Mouse (Mus musculus) testis, adult 2 months (tissue): Measurements from ENCODE around the gene Zfhx3. TPM values are rescaled to one million over a fixed set of nuclear protein-coding genes. Genes with fewer than 3 reads are reported as not detected.

Experiments
- H3K27ac ChIP-seq: fragments of 200-500 bp; 2 replicates; pipeline ENCODE4 v1.5.1; 2012; ENCODE audit warnings: low read depth, low read length; ENCODE audit not compliant: control insufficient read depth, insufficient read depth
- H3K27me3 ChIP-seq: fragments of 200-500 bp; 2 replicates; pipeline ENCODE4 v1.6.1; 2012; ENCODE audit warnings: mild to moderate bottlenecking, low read length, moderate library complexity; ENCODE audit not compliant: control insufficient read depth, insufficient read depth
- H3K36me3 ChIP-seq: fragments of 200-500 bp; 2 replicates; pipeline ENCODE4 v1.6.1; 2012; ENCODE audit warnings: mild to moderate bottlenecking, low read length; ENCODE audit not compliant: control insufficient read depth, insufficient read depth
- H3K4me1 ChIP-seq: fragments of 200-500 bp; 2 replicates; pipeline ENCODE4 v1.6.1; 2012; ENCODE audit warnings: low read length; ENCODE audit not compliant: control insufficient read depth, insufficient read depth
- H3K4me3 ChIP-seq: fragments of 200-500 bp; 2 replicates; pipeline ENCODE4 v1.5.1; 2012; ENCODE audit warnings: low read depth, mild to moderate bottlenecking, low read length, moderate library complexity, mixed read lengths; ENCODE audit not compliant: control insufficient read depth
- CTCF ChIP-seq: fragments of 200-500 bp; IDR thresholded peaks from 2 replicates; pipeline ENCODE4 v1.5.1; 2012; ENCODE audit warnings: low read depth, mild to moderate bottlenecking, inconsistent platforms, low read length, moderate library complexity; ENCODE audit not compliant: control insufficient read depth, insufficient read depth, insufficient replicate concordance
- POLR2A ChIP-seq: fragments of 200-500 bp; IDR thresholded peaks from 2 replicates; pipeline ENCODE4 v1.6.1; 2012; ENCODE audit warnings: low read depth, mild to moderate bottlenecking, inconsistent platforms, low read length, moderate library complexity; ENCODE audit not compliant: control insufficient read depth
- polyA plus RNA-seq: library from polyadenylated mRNA; depleted of rRNA; stranded (reverse); fragments of >200 nt; gene quantifications from 2 replicates; pipeline ENCODE4 v1.2.3, GENCODE M21; 2012

Zfhx3 gene
- polyA plus RNA-seq, 1 experiment, result 11.9 TPM

- Histone ChIP-seq H3K4me3 (no peak overlapping the region), H3K4me1 (peaks cover 7% of the 10 kb centered on the region), H3K36me3 (no peaks in the 10 kb centered on the region), H3K27me3 (no peaks in the 10 kb centered on the region), H3K27ac (no peak overlapping the region)
- TF ChIP-seq CTCF, result no peak
- TF ChIP-seq POLR2A, result no peak
These were observed 778.4 kb downstream of the Zfhx3 start for GRCm38 (mm10) chr8:108720840-108721239.

GRCm38 (mm10) chr8:108722671-108723513 is 780.4 kb downstream of the Zfhx3 start:
- Histone ChIP-seq H3K4me1 (peaks cover 7% of the 10 kb centered on the region), H3K27ac (no peak overlapping the region), H3K4me3 (no peak overlapping the region), H3K27me3 (no peaks in the 10 kb centered on the region), H3K36me3 (no peaks in the 10 kb centered on the region)
- no peak for TF ChIP-seq POLR2A
- TF ChIP-seq CTCF, result no peak

- H3K4me3 ChIP-seq, result no peak overlapping the region
- peaks cover 7% of the 10 kb centered on the region for H3K4me1 ChIP-seq
- no peak overlapping the region for H3K27ac ChIP-seq
- no peaks in the 10 kb centered on the region for H3K36me3 ChIP-seq
- TF ChIP-seq CTCF (no peak), POLR2A (no peak)
- H3K27me3 ChIP-seq, result no peaks in the 10 kb centered on the region
These were observed 781.2 kb downstream of the Zfhx3 start for GRCm38 (mm10) chr8:108723636-108724035.

- no peaks in the 10 kb centered on the region for H3K27me3 ChIP-seq
- no peak overlapping the region for H3K27ac ChIP-seq
- no peaks in the 10 kb centered on the region for H3K36me3 ChIP-seq
- H3K4me3 ChIP-seq, result no peak overlapping the region
- TF ChIP-seq CTCF, result no peak
- TF ChIP-seq POLR2A, result no peak
- H3K4me1 ChIP-seq, result peaks cover 7% of the 10 kb centered on the region
These were observed 782.5 kb downstream of the Zfhx3 start for GRCm38 (mm10) chr8:108724818-108725506.

GRCm38 (mm10) chr8:108725631-108726030 is 783.2 kb downstream of the Zfhx3 start:
- no peaks in the 10 kb centered on the region for H3K36me3 ChIP-seq
- H3K27me3 ChIP-seq, result no peaks in the 10 kb centered on the region
- no peak overlapping the region for H3K4me3 ChIP-seq
- no peak overlapping the region for H3K27ac ChIP-seq
- no peak for TF ChIP-seq CTCF
- no peak for TF ChIP-seq POLR2A
- peaks cover 7% of the 10 kb centered on the region for H3K4me1 ChIP-seq

GRCm38 (mm10) chr8:108726541-108727241 is 784.2 kb downstream of the Zfhx3 start:
- TF ChIP-seq CTCF (no peak), POLR2A (no peak)
- Histone ChIP-seq H3K4me1 (peaks cover 7% of the 10 kb centered on the region), H3K27ac (no peak overlapping the region), H3K27me3 (no peaks in the 10 kb centered on the region), H3K36me3 (no peaks in the 10 kb centered on the region), H3K4me3 (no peak overlapping the region)

GRCm38 (mm10) chr8:108729169-108729568 is 786.7 kb downstream of the Zfhx3 start:
- H3K27ac ChIP-seq, result no peak overlapping the region
- no peaks in the 10 kb centered on the region; the same call in 1 of the 2 replicates for H3K4me1 ChIP-seq
- no peak overlapping the region for H3K4me3 ChIP-seq
- H3K27me3 ChIP-seq, result no peaks in the 10 kb centered on the region
- no peak for TF ChIP-seq POLR2A
- TF ChIP-seq CTCF, result no peak
- H3K36me3 ChIP-seq, result no peaks in the 10 kb centered on the region
